Mouse (Mus musculus): ENCODE data around the gene Zc3hav1l. TPM values are rescaled to one million over a fixed set of nuclear protein-coding genes. Genes with fewer than 3 reads are reported as not detected.

The Zc3hav1l gene
- 0.50 TPM for polyA plus RNA-seq (2017; shearing (Covaris generic))

DNA sequence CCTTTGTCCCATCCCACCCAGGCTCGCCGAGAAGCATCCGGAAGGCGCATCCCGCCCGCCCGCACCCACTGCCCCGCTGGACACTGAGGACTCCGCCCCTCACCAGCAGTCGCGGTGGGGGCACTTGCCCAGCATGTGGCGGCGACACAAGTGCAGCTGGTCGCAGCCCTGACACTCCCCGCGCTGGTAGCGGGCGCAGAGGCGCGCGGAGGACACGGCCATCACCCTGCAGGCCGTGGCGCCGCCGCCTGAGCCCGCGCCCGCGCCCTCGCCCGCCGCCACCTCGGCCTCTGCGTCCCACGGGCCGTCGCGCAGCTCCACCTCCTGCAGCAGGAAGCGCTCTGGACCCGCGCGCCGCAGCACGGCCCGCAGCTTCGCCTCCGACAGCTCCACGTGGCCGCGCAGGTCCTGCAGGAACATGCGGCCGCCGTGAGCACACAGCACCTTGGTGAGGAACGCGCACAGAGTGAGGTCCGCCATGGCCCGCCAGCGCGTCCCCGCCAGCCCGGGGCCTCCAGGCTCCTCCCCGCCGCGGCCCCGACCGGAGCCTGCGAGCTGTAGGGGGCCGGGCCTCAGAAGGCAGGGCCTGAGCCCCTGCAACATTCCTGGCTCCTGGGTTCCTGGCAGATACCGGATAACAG lies at the start of gene Zc3hav1l:
Gene Zc3hav1l, minus strand, starts transcription at position 499 of the 641 bp plus-strand sequence.

GRCm38 (mm10) chr6:38253736-38254641 lies 45.1 kb downstream of the Zc3hav1l start, which contains the start of gene D630045J12Rik:
D630045J12Rik (minus strand) TSS chr6:38254009.

Other genes with a start within 250 kb of the Zc3hav1l start
- gene Tmem213, start 190.0 kb downstream of the Zc3hav1l start, polyA plus RNA-seq (2017; shearing (Covaris generic)) = not detected
- 0.55 TPM for gene Atp6v0a4, start 174.7 kb downstream of the Zc3hav1l start, polyA plus RNA-seq (2017; shearing (Covaris generic))
- gene D630045J12Rik, start 45.2 kb downstream of the Zc3hav1l start, polyA plus RNA-seq (2017; shearing (Covaris generic)) = 0.09 TPM
- gene Zc3hav1, start 55.3 kb upstream of the Zc3hav1l start, polyA plus RNA-seq (2017; shearing (Covaris generic)) = 332 TPM
- gene Ttc26, start 82.2 kb upstream of the Zc3hav1l start, polyA plus RNA-seq (2017; shearing (Covaris generic)) = 0.32 TPM
- 28.1 TPM for gene Ubn2, start 134.7 kb upstream of the Zc3hav1l start, polyA plus RNA-seq (2017; shearing (Covaris generic))
- 49.8 TPM for gene Fmc1, start 234.2 kb upstream of the Zc3hav1l start, polyA plus RNA-seq (2017; shearing (Covaris generic))

Measured in naive thymus-derived CD4-positive, alpha-beta T cell, adult 5 months (primary cell).